Mouse (Mus musculus): ENCODE results near the gene Gab1. TPM values are rescaled to one million over a fixed set of nuclear protein-coding genes. Genes with fewer than 3 reads are reported as not detected.
A peak's percentile ranks its signal among the peaks of the same experiment; 100 is the strongest.

Gene Gab1
- polyA plus RNA-seq, 1 experiment from 2014 or later, result 26.5 TPM

GRCm38 (mm10) chr8:80911400-80911799 lies 31.1 kb upstream of the Gab1 start:
- Histone ChIP-seq H3K36me3 (ENCODE audit: control insufficient read depth, insufficient read depth, low read length) (no peaks in the 10 kb centered on the region), H3K4me1 (ENCODE audit: control insufficient read depth, insufficient read depth, low read length) (no peaks in the 10 kb centered on the region), H3K27me3 (ENCODE audit: control insufficient read depth, insufficient read depth, low read length) (no peaks in the 10 kb centered on the region), H3K9ac (ENCODE audit: low read depth, low read length) (no peak overlapping the region), H3K27ac (ENCODE audit: low read depth, low read length) (no peak overlapping the region), H3K9me3 (ENCODE audit: control insufficient read depth, low read length) (no peaks in the 10 kb centered on the region), H3K4me2 (replicated peaks; ENCODE audit: low read depth, low read length) (no peak overlapping the region), H3K4me3 (ENCODE audit: low read length) (no peak overlapping the region)
- 80% methylated on average over 5 of the region's 5 CpGs for WGBS
- ATAC-seq (ENCODE audit: low FRiP score, low TSS enrichment), result no peak

GRCm38 (mm10) chr8:80908262-80908907 lies 28.1 kb upstream of the Gab1 start:
- Histone ChIP-seq H3K9ac (ENCODE audit: low read depth, low read length) (no peak overlapping the region), H3K27me3 (ENCODE audit: control insufficient read depth, insufficient read depth, low read length) (no peaks in the 10 kb centered on the region), H3K27ac (ENCODE audit: low read depth, low read length) (no peak overlapping the region; the same call in 1 of the 2 replicates), H3K36me3 (ENCODE audit: control insufficient read depth, insufficient read depth, low read length) (no peaks in the 10 kb centered on the region), H3K4me3 (ENCODE audit: low read length) (no peak overlapping the region), H3K4me2 (replicated peaks; ENCODE audit: low read depth, low read length) (no peak overlapping the region), H3K4me1 (ENCODE audit: control insufficient read depth, insufficient read depth, low read length) (no peaks in the 10 kb centered on the region), H3K9me3 (ENCODE audit: control insufficient read depth, low read length) (no peaks in the 10 kb centered on the region)
- ATAC-seq (ENCODE audit: low FRiP score, low TSS enrichment), result no peak
- WGBS, result 51% methylated on average over 6 of the region's 6 CpGs

GRCm38 (mm10) chr8:80902354-80902753 lies 22.0 kb upstream of the Gab1 start:
- Histone ChIP-seq H3K27ac (ENCODE audit: low read depth, low read length) (no peak overlapping the region), H3K4me2 (replicated peaks; ENCODE audit: low read depth, low read length) (no peak overlapping the region), H3K9ac (ENCODE audit: low read depth, low read length) (no peak overlapping the region), H3K36me3 (ENCODE audit: control insufficient read depth, insufficient read depth, low read length) (no peaks in the 10 kb centered on the region), H3K4me1 (ENCODE audit: control insufficient read depth, insufficient read depth, low read length) (no peaks in the 10 kb centered on the region), H3K27me3 (ENCODE audit: control insufficient read depth, insufficient read depth, low read length) (no peaks in the 10 kb centered on the region), H3K4me3 (ENCODE audit: low read length) (no peak overlapping the region), H3K9me3 (ENCODE audit: control insufficient read depth, low read length) (no peaks in the 10 kb centered on the region)
- no peak for ATAC-seq (ENCODE audit: low FRiP score, low TSS enrichment)
- WGBS, result 86% methylated on average over 9 of the region's 9 CpGs

- H3K27me3 ChIP-seq (ENCODE audit: control insufficient read depth, insufficient read depth, low read length), result no peaks in the 10 kb centered on the region
- H3K9ac ChIP-seq (ENCODE audit: low read depth, low read length), result no peak overlapping the region
- no peak for ATAC-seq (ENCODE audit: low FRiP score, low TSS enrichment)
- no peaks in the 10 kb centered on the region for H3K36me3 ChIP-seq (ENCODE audit: control insufficient read depth, insufficient read depth, low read length)
- no peak overlapping the region for H3K4me3 ChIP-seq (ENCODE audit: low read length)
- no peak overlapping the region for H3K4me2 ChIP-seq (replicated peaks; ENCODE audit: low read depth, low read length)
- H3K9me3 ChIP-seq (ENCODE audit: control insufficient read depth, low read length), result no peaks in the 10 kb centered on the region
- peaks cover 7% of the 10 kb centered on the region; the same call in 1 of the 2 replicates for H3K4me1 ChIP-seq (ENCODE audit: control insufficient read depth, insufficient read depth, low read length)
- no peak overlapping the region for H3K27ac ChIP-seq (ENCODE audit: low read depth, low read length)
These were observed 19.0 kb upstream of the Gab1 start for GRCm38 (mm10) chr8:80899364-80899763.

- Histone ChIP-seq H3K4me3 (ENCODE audit: low read length) (no peak overlapping the region), H3K9me3 (ENCODE audit: control insufficient read depth, low read length) (no peaks in the 10 kb centered on the region), H3K4me1 (ENCODE audit: control insufficient read depth, insufficient read depth, low read length) (peaks cover 7% of the 10 kb centered on the region; the same call in 1 of the 2 replicates), H3K27me3 (ENCODE audit: control insufficient read depth, insufficient read depth, low read length) (no peaks in the 10 kb centered on the region), H3K36me3 (ENCODE audit: control insufficient read depth, insufficient read depth, low read length) (no peaks in the 10 kb centered on the region), H3K9ac (ENCODE audit: low read depth, low read length) (no peak overlapping the region), H3K4me2 (replicated peaks; ENCODE audit: low read depth, low read length) (no peak overlapping the region), H3K27ac (ENCODE audit: low read depth, low read length) (no peak overlapping the region)
- WGBS, result 76% methylated on average over 5 of the region's 5 CpGs
- ATAC-seq (ENCODE audit: low FRiP score, low TSS enrichment), result no peak
These were observed 15.7 kb upstream of the Gab1 start for GRCm38 (mm10) chr8:80896026-80896425.

GRCm38 (mm10) chr8:80895397-80895796 lies 15.1 kb upstream of the Gab1 start:
- Histone ChIP-seq H3K27ac (ENCODE audit: low read depth, low read length) (no peak overlapping the region), H3K9me3 (ENCODE audit: control insufficient read depth, low read length) (no peaks in the 10 kb centered on the region), H3K27me3 (ENCODE audit: control insufficient read depth, insufficient read depth, low read length) (no peaks in the 10 kb centered on the region), H3K4me2 (replicated peaks; ENCODE audit: low read depth, low read length) (peak overlapping the region; percentile 21), H3K9ac (ENCODE audit: low read depth, low read length) (peak overlapping the region; percentile 29; the same call in 1 of the 2 replicates), H3K36me3 (ENCODE audit: control insufficient read depth, insufficient read depth, low read length) (no peaks in the 10 kb centered on the region), H3K4me1 (ENCODE audit: control insufficient read depth, insufficient read depth, low read length) (peaks cover 7% of the 10 kb centered on the region; the same call in 1 of the 2 replicates), H3K4me3 (ENCODE audit: low read length) (no peak overlapping the region)
- WGBS, result 5% methylated on average over 6 of the region's 6 CpGs
- no peak; the same call in 1 of the 2 replicates for ATAC-seq (ENCODE audit: low FRiP score, low TSS enrichment)

- 88% methylated on average over 3 of the region's 3 CpGs for WGBS
- no peak overlapping the region for H3K9ac ChIP-seq (ENCODE audit: low read depth, low read length)
- H3K27me3 ChIP-seq (ENCODE audit: control insufficient read depth, insufficient read depth, low read length), result no peaks in the 10 kb centered on the region
- no peaks in the 10 kb centered on the region for H3K9me3 ChIP-seq (ENCODE audit: control insufficient read depth, low read length)
- no peak overlapping the region for H3K4me2 ChIP-seq (replicated peaks; ENCODE audit: low read depth, low read length)
- H3K4me1 ChIP-seq (ENCODE audit: control insufficient read depth, insufficient read depth, low read length), result peaks cover 7% of the 10 kb centered on the region; the same call in 1 of the 2 replicates
- no peak overlapping the region for H3K4me3 ChIP-seq (ENCODE audit: low read length)
- ATAC-seq (ENCODE audit: low FRiP score, low TSS enrichment), result no peak
- no peaks in the 10 kb centered on the region for H3K36me3 ChIP-seq (ENCODE audit: control insufficient read depth, insufficient read depth, low read length)
- no peak overlapping the region for H3K27ac ChIP-seq (ENCODE audit: low read depth, low read length)
These were observed 14.2 kb upstream of the Gab1 start for GRCm38 (mm10) chr8:80894528-80894927.

- Histone ChIP-seq H3K27ac (ENCODE audit: low read depth, low read length) (peak overlapping the region; percentile 99), H3K4me3 (ENCODE audit: low read length) (peak overlapping the region; percentile 91), H3K27me3 (ENCODE audit: control insufficient read depth, insufficient read depth, low read length) (no peaks in the 10 kb centered on the region), H3K36me3 (ENCODE audit: control insufficient read depth, insufficient read depth, low read length) (no peaks in the 10 kb centered on the region), H3K9me3 (ENCODE audit: control insufficient read depth, low read length) (no peaks in the 10 kb centered on the region), H3K4me2 (replicated peaks; ENCODE audit: low read depth, low read length) (peak overlapping the region; percentile 72), H3K4me1 (ENCODE audit: control insufficient read depth, insufficient read depth, low read length) (peaks cover 5% of the 10 kb centered on the region; the same call in 1 of the 2 replicates), H3K9ac (ENCODE audit: low read depth, low read length) (peak overlapping the region; percentile 89)
- 0% methylated on average over 85 of the region's 90 CpGs for WGBS
- ATAC-seq (ENCODE audit: low FRiP score, low TSS enrichment), result peak; percentile 76
These were observed 708 bp downstream of the Gab1 start for GRCm38 (mm10) chr8:80879426-80880195.
